Mouse (Mus musculus) hindbrain, postnatal 0 days (tissue): Measurements from ENCODE around the gene Atp6v1g2. TPM values are rescaled to one million over a fixed set of nuclear protein-coding genes. Genes with fewer than 3 reads are reported as not detected.
A peak's percentile ranks its signal among the peaks of the same experiment; 100 is the strongest.

Experiments
- ATAC-seq: fragments of 200-750 bp; cut with Nextera tagmentation; 2 replicates; pipeline ENCODE4 v1.8.0; 2017; ENCODE audit warnings: mild to moderate bottlenecking, moderate TSS enrichment, moderate library complexity
- DNase-seq: peaks from one replicate; pipeline ENCODE4 v3.0.0-alpha.2; 2015; ENCODE audit warnings: low spot score
- H3K27ac ChIP-seq: fragments of 300-500 bp; sonication (generic); 2 replicates; pipeline ENCODE4 v1.5.1; 2014; ENCODE audit warnings: mild to moderate bottlenecking
- H3K27me3 ChIP-seq: fragments of 300-500 bp; sonication (generic); 2 replicates; pipeline ENCODE4 v1.6.1; 2014; ENCODE audit warnings: low read length, mixed read lengths; ENCODE audit not compliant: insufficient read depth
- H3K36me3 ChIP-seq: fragments of 300-500 bp; sonication (generic); 2 replicates; pipeline ENCODE4 v1.6.1; 2014; ENCODE audit warnings: low read length, mixed read lengths; ENCODE audit not compliant: insufficient read depth
- H3K4me1 ChIP-seq: fragments of 300-500 bp; sonication (generic); 2 replicates; pipeline ENCODE4 v1.6.1; 2014; ENCODE audit warnings: antibody characterized with exemption, low read length, mixed read lengths; ENCODE audit not compliant: insufficient read depth
- H3K4me2 ChIP-seq: fragments of 300-500 bp; sonication (generic); 2 replicates; pipeline ENCODE4 v1.6.1; 2014; ENCODE audit warnings: low read depth, mild to moderate bottlenecking, low read length, moderate library complexity, mixed read lengths
- H3K4me3 ChIP-seq: fragments of 300-500 bp; sonication (generic); 2 replicates; pipeline ENCODE4 v1.5.1; 2014; ENCODE audit warnings: low read length
- H3K9ac ChIP-seq: fragments of 300-500 bp; sonication (generic); replicated peaks from 2 replicates; pipeline ENCODE4 v1.6.1; 2014; ENCODE audit warnings: mild to moderate bottlenecking, low read length, moderate library complexity, mixed read lengths
- H3K9me3 ChIP-seq: fragments of 300-500 bp; sonication (generic); 2 replicates; pipeline ENCODE4 v1.6.1; 2016; ENCODE audit warnings: low read length, mixed read lengths
- CTCF ChIP-seq: IDR thresholded peaks from 2 replicates; pipeline ENCODE4 v1.5.1; 2016; ENCODE audit warnings: antibody characterized with exemption, control low read depth, low read depth
- WGBS: fragments of 180-500 bp; shearing (Covaris S2); extraction: QIAGEN DNeasy Blood & Tissue Kit; methylation state at CpG from one replicate; pipeline ENCODE4 v1.1.7; 2014; 5-methylcytosine and 5-hydroxymethylcytosine counted together
- polyA plus RNA-seq: library from polyadenylated mRNA; unstranded; fragments of >200 nt; fragmentation: Nextera tagmentation; extraction: Ambion mirVana; gene quantifications from 2 replicates; pipeline ENCODE4 v1.2.1, GENCODE M21; 2015
- total RNA-seq: library from RNA; depleted of rRNA; stranded (reverse); fragments of >200 nt; gene quantifications from 2 replicates; pipeline ENCODE4 v1.2.3, GENCODE M21; 2014

Gene Atp6v1g2
- total and polyA plus RNA-seq, 2 experiments from 2014 or later = 114 to 183 TPM

- ATAC-seq (no peak), DNase-seq (no peak)
- no peak for TF ChIP-seq CTCF
- Histone ChIP-seq H3K4me2 (no peak overlapping the region), H3K4me1 (no peaks in the 10 kb centered on the region), H3K9me3 (no peaks in the 10 kb centered on the region), H3K36me3 (no peaks in the 10 kb centered on the region), H3K27me3 (no peaks in the 10 kb centered on the region), H3K9ac (no peak overlapping the region), H3K4me3 (no peak overlapping the region), H3K27ac (no peak overlapping the region)
- WGBS = 78% methylated on average over 4 of the region's 4 CpGs
These were observed 43.4 kb upstream of the Atp6v1g2 start for GRCm38 (mm10) chr17:35190096-35190495.

GRCm38 (mm10) chr17:35191723-35192122, 41.7 kb upstream of the Atp6v1g2 start:
- Histone ChIP-seq H3K4me3 (no peak overlapping the region), H3K27me3 (peaks cover 8% of the 10 kb centered on the region; the same call in 1 of the 2 replicates), H3K27ac (no peak overlapping the region), H3K9ac (no peak overlapping the region), H3K9me3 (no peaks in the 10 kb centered on the region), H3K36me3 (no peaks in the 10 kb centered on the region), H3K4me1 (no peaks in the 10 kb centered on the region), H3K4me2 (no peak overlapping the region)
- 59% methylated on average over 2 of the region's 2 CpGs for WGBS
- no peak for ATAC-seq
- no peak for DNase-seq
- no peak for TF ChIP-seq CTCF

- 74% methylated on average over 5 of the region's 5 CpGs for WGBS
- Histone ChIP-seq H3K4me3 (no peak overlapping the region), H3K36me3 (no peaks in the 10 kb centered on the region), H3K9me3 (no peaks in the 10 kb centered on the region), H3K4me2 (no peak overlapping the region), H3K9ac (no peak overlapping the region), H3K27me3 (peaks cover 8% of the 10 kb centered on the region; the same call in 1 of the 2 replicates), H3K4me1 (no peaks in the 10 kb centered on the region), H3K27ac (no peak overlapping the region)
- no peak for TF ChIP-seq CTCF
- DNase-seq (no peak), ATAC-seq (no peak)
These were observed 40.5 kb upstream of the Atp6v1g2 start for GRCm38 (mm10) chr17:35192924-35193323.

- 78% methylated on average over 26 of the region's 28 CpGs for WGBS
- Histone ChIP-seq H3K27ac (no peak within 1 kb of the TSS), H3K36me3 (no peaks in the 10 kb centered on the region), H3K4me1 (no peaks in the 10 kb centered on the region), H3K4me2 (peak within 1 kb of the TSS; percentile 69), H3K9ac (no peak within 1 kb of the TSS), H3K27me3 (peaks cover 8% of the 10 kb centered on the region; the same call in 1 of the 2 replicates), H3K9me3 (no peaks in the 10 kb centered on the region), H3K4me3 (no peak within 1 kb of the TSS)
- DNase-seq (no peak), ATAC-seq (no peak)
- no peak for TF ChIP-seq CTCF
These were observed 39.3 kb upstream of the Atp6v1g2 start, which contains the start of gene Ltb for GRCm38 (mm10) chr17:35193881-35194843. Gene Ltb (plus strand): TSS chr17:35194439.

- no peak for TF ChIP-seq CTCF
These were observed 38.4 kb upstream of the Atp6v1g2 start for GRCm38 (mm10) chr17:35194844-35195630.

GRCm38 (mm10) chr17:35195631-35196320, 37.7 kb upstream of the Atp6v1g2 start:
- Histone ChIP-seq H3K27me3 (peaks cover 8% of the 10 kb centered on the region; the same call in 1 of the 2 replicates), H3K4me1 (no peaks in the 10 kb centered on the region), H3K4me3 (peak overlapping the region; percentile 42), H3K9ac (peak overlapping the region; percentile 22), H3K27ac (no peak overlapping the region), H3K4me2 (peak overlapping the region; percentile 69), H3K9me3 (no peaks in the 10 kb centered on the region), H3K36me3 (no peaks in the 10 kb centered on the region)
- DNase-seq (peak; percentile 85), ATAC-seq (peak; percentile 92)
- WGBS = 1% methylated on average over 66 of the region's 66 CpGs
- peak; percentile 75 for TF ChIP-seq CTCF

More at GRCm38 (mm10) chr17:35194844-35195630, 38.4 kb upstream of the Atp6v1g2 start:
- peak overlapping the region; percentile 42 for H3K4me3 ChIP-seq
- WGBS = 46% methylated on average over 19 of the region's 19 CpGs
- peaks cover 8% of the 10 kb centered on the region; the same call in 1 of the 2 replicates for H3K27me3 ChIP-seq
- no peak for DNase-seq
- H3K9me3 ChIP-seq = no peaks in the 10 kb centered on the region
- H3K9ac ChIP-seq = no peak overlapping the region
- peak overlapping the region; percentile 69 for H3K4me2 ChIP-seq
- peak; percentile 46; the same call in 1 of the 2 replicates for ATAC-seq
- H3K36me3 ChIP-seq = no peaks in the 10 kb centered on the region
- no peak overlapping the region for H3K27ac ChIP-seq
- H3K4me1 ChIP-seq = no peaks in the 10 kb centered on the region
